Mouse (Mus musculus) liver, postnatal 0 days (tissue): ENCODE measurements at regions not wholly inside any gene's neighbourhood (a gene's known extent, or its start where the extent isn't known, plus 50 kb on each side); places are given as distances from the start of the nearest gene placed in this dataset.
A peak's percentile ranks its signal among the peaks of the same experiment; 100 is the strongest.

Experiments
- ATAC-seq: fragments of 200-750 bp; cut with Nextera tagmentation; 2 replicates; pipeline ENCODE4 v1.8.0; 2017; ENCODE audit warnings: mild to moderate bottlenecking, moderate library complexity
- DNase-seq: peaks from one replicate; pipeline ENCODE4 v3.0.0-alpha.2; 2016
- H3K27ac ChIP-seq: fragments of 300-500 bp; sonication (generic); 2 replicates; pipeline ENCODE4 v1.5.1; 2014; ENCODE audit warnings: antibody characterized with exemption, moderate library complexity, mild to moderate bottlenecking, low read depth
- H3K27me3 ChIP-seq: fragments of 300-500 bp; sonication (generic); 2 replicates; pipeline ENCODE4 v1.6.1; 2014; ENCODE audit warnings: low read length, control low read depth, mixed read lengths; ENCODE audit not compliant: insufficient read depth
- H3K36me3 ChIP-seq: fragments of 300-500 bp; sonication (generic); replicated peaks from 2 replicates; pipeline ENCODE4 v1.6.1; 2014; ENCODE audit warnings: mild to moderate bottlenecking, control low read depth, low read length, moderate library complexity, mixed read lengths; ENCODE audit not compliant: insufficient read depth
- H3K4me1 ChIP-seq: fragments of 300-500 bp; sonication (generic); 2 replicates; pipeline ENCODE4 v1.6.1; 2014; ENCODE audit warnings: antibody characterized with exemption, mild to moderate bottlenecking, control low read depth; ENCODE audit not compliant: insufficient read depth
- H3K4me2 ChIP-seq: fragments of 300-500 bp; sonication (generic); 2 replicates; pipeline ENCODE4 v1.6.1; 2014; ENCODE audit warnings: low read depth, mild to moderate bottlenecking, low read length, moderate library complexity, mixed read lengths
- H3K4me3 ChIP-seq: fragments of 300-500 bp; sonication (generic); 2 replicates; pipeline ENCODE4 v1.5.1; 2014; ENCODE audit warnings: low read depth, low read length
- H3K9ac ChIP-seq: fragments of 300-500 bp; sonication (generic); replicated peaks from 2 replicates; pipeline ENCODE4 v1.6.1; 2014; ENCODE audit warnings: mild to moderate bottlenecking, moderate library complexity
- H3K9me3 ChIP-seq: fragments of 300-500 bp; sonication (generic); 2 replicates; pipeline ENCODE4 v1.6.1; 2016; ENCODE audit warnings: mild to moderate bottlenecking, control low read depth, low read length, mixed read lengths
- CTCF ChIP-seq: sonication (generic); IDR thresholded peaks from 2 replicates; pipeline ENCODE4 v1.5.1; 2016; ENCODE audit warnings: antibody characterized with exemption, low read depth
- EP300 ChIP-seq: IDR thresholded peaks from 2 replicates; pipeline ENCODE4 v1.6.1; 2016; ENCODE audit warnings: antibody characterized with exemption, low read depth, mild to moderate bottlenecking
- WGBS: fragments of 180-500 bp; shearing (Covaris S2); extraction: QIAGEN DNeasy Blood & Tissue Kit; methylation state at CpG from one replicate; pipeline ENCODE4 v1.1.7; 2014; ENCODE audit not compliant: insufficient replicate concordance; 5-methylcytosine and 5-hydroxymethylcytosine counted together

DNA sequence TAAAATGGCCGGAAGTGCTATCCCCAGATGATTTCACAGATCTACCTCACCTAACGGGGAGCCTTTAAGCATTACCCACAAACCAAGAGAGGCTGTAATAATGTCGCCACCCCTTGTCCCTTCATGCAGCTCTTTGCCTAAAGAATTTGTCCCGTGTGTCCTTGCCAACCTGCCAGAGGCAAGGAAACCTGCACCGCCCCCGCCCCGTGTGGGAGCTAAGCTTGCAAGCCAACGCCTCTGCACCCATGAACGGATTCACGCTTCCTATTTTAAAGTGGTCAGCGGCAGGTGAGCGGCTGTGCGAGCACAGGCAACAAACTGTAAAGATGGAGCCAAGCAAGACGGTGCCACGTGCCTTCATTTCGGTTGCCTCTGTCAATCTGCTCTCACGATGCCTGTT is 63.1 kb downstream of the Gm11011 start:
- no peaks in the 10 kb centered on the region for H3K9me3 ChIP-seq
- no peaks in the 10 kb centered on the region for H3K27me3 ChIP-seq
- H3K4me2 ChIP-seq, result no peak overlapping the region
- ATAC-seq (no peak), DNase-seq (no peak)
- no peak overlapping the region for H3K27ac ChIP-seq
- H3K36me3 ChIP-seq, result no peaks in the 10 kb centered on the region
- WGBS, result 82% methylated on average over 17 of the region's 17 CpGs
- no peak overlapping the region for H3K9ac ChIP-seq
- no peak for TF ChIP-seq CTCF
- no peak for TF ChIP-seq EP300
- no peaks in the 10 kb centered on the region for H3K4me1 ChIP-seq
- H3K4me3 ChIP-seq, result no peak overlapping the region

DNA sequence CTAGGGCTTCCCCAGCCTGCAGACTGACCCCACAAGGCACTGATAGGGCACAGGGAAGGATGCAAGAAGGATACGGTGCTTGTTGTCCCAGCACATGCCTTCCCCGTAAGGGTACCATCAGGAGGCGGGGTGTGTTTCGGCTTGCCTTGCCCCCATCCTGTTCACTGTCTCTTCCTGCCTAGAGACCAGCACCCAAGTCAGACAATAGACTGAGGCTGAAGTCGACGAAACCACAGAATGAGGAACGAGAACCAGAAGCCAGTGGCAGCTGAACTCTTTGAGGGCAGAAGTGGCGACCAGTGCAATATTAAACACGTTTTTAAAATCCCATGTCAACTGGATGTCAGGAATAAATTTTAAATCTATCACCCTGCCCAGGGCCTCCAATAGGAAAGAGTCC is 67.6 kb downstream of the Gm11011 start:
- H3K27ac ChIP-seq, result no peak overlapping the region
- TF ChIP-seq CTCF (no peak), EP300 (no peak)
- no peak overlapping the region for H3K9ac ChIP-seq
- no peaks in the 10 kb centered on the region for H3K27me3 ChIP-seq
- ATAC-seq (no peak), DNase-seq (no peak)
- no peaks in the 10 kb centered on the region for H3K9me3 ChIP-seq
- H3K4me2 ChIP-seq, result no peak overlapping the region
- WGBS, result 22% methylated on average over 9 of the region's 9 CpGs
- H3K36me3 ChIP-seq, result no peaks in the 10 kb centered on the region
- H3K4me3 ChIP-seq, result no peak overlapping the region
- H3K4me1 ChIP-seq, result no peaks in the 10 kb centered on the region

GRCm38 (mm10) chr2:169515350-169515749 is 72.2 kb downstream of the Gm11011 start:
- H3K4me3 ChIP-seq, result no peak overlapping the region
- TF ChIP-seq CTCF, result no peak
- peak; percentile 36; the same call in 1 of the 2 replicates for TF ChIP-seq EP300
- no peaks in the 10 kb centered on the region for H3K4me1 ChIP-seq
- H3K27ac ChIP-seq, result 0 out of 2 replicates have a peak overlapping the region, but pooled peaks have one; percentile 48
- 28% methylated on average over 11 of the region's 11 CpGs for WGBS
- DNase-seq, result peak; percentile 27
- no peaks in the 10 kb centered on the region for H3K9me3 ChIP-seq
- no peak overlapping the region for H3K4me2 ChIP-seq
- H3K27me3 ChIP-seq, result no peaks in the 10 kb centered on the region
- no peaks in the 10 kb centered on the region for H3K36me3 ChIP-seq
- H3K9ac ChIP-seq, result no peak overlapping the region
- peak; percentile 73 for ATAC-seq

GRCm38 (mm10) chr2:169510741-169511140 is 76.8 kb downstream of the Gm11011 start:
- 94% methylated on average over 2 of the region's 2 CpGs for WGBS
- no peak for DNase-seq
- TF ChIP-seq EP300 (no peak), CTCF (no peak)

GRCm38 (mm10) chr2:169509406-169509805 is 78.1 kb downstream of the Gm11011 start:
- TF ChIP-seq EP300 (no peak), CTCF (no peak)
- no peaks in the 10 kb centered on the region for H3K4me1 ChIP-seq
- H3K9ac ChIP-seq, result no peak overlapping the region
- DNase-seq (no peak), ATAC-seq (no peak)
- no peak overlapping the region for H3K4me2 ChIP-seq
- H3K4me3 ChIP-seq, result no peak overlapping the region
- H3K27ac ChIP-seq, result no peak overlapping the region
- no peaks in the 10 kb centered on the region for H3K27me3 ChIP-seq
- H3K36me3 ChIP-seq, result no peaks in the 10 kb centered on the region
- WGBS, result 76% methylated on average over 4 of the region's 4 CpGs
- H3K9me3 ChIP-seq, result peaks cover 4% of the 10 kb centered on the region; the same call in 1 of the 2 replicates

More at GRCm38 (mm10) chr2:169510741-169511140, 76.8 kb downstream of the Gm11011 start:
- Histone ChIP-seq H3K9ac (no peak overlapping the region), H3K4me3 (no peak overlapping the region), H3K36me3 (no peaks in the 10 kb centered on the region), H3K27me3 (no peaks in the 10 kb centered on the region), H3K4me2 (no peak overlapping the region), H3K27ac (no peak overlapping the region), H3K9me3 (peaks cover 4% of the 10 kb centered on the region; the same call in 1 of the 2 replicates), H3K4me1 (no peaks in the 10 kb centered on the region)
- ATAC-seq, result no peak

GRCm38 (mm10) chr2:169504416-169505057 is 83.0 kb downstream of the Gm11011 start:
- no peak overlapping the region for H3K4me2 ChIP-seq
- H3K4me1 ChIP-seq, result no peaks in the 10 kb centered on the region
- H3K9me3 ChIP-seq, result peaks cover 4% of the 10 kb centered on the region; the same call in 1 of the 2 replicates
- no peak overlapping the region for H3K27ac ChIP-seq
- WGBS, result 80% methylated on average over 11 of the region's 11 CpGs
- ATAC-seq, result no peak
- TF ChIP-seq EP300 (no peak), CTCF (no peak)
- no peak overlapping the region for H3K4me3 ChIP-seq
- H3K36me3 ChIP-seq, result no peaks in the 10 kb centered on the region
- no peaks in the 10 kb centered on the region for H3K27me3 ChIP-seq
- no peak for DNase-seq
- H3K9ac ChIP-seq, result no peak overlapping the region
